Mouse (Mus musculus) gastrocnemius, postnatal 10 days (tissue): Measurements from ENCODE around the gene Txnrd3. TPM values are rescaled to one million over a fixed set of nuclear protein-coding genes. Genes with fewer than 3 reads are reported as not detected.

Experiments used
- DNase-seq: peaks from one replicate; pipeline ENCODE4 v3.0.0; 2021; ENCODE audit warnings: mixed read lengths
- total RNA-seq, 2 experiments: library from RNA; stranded (reverse); gene quantifications; 2 replicates each; pipeline ENCODE4 v1.2.3; 2021

Txnrd3 gene
- total RNA-seq, 2 experiments from 2014 or later: 9.1 TPM

DNA sequence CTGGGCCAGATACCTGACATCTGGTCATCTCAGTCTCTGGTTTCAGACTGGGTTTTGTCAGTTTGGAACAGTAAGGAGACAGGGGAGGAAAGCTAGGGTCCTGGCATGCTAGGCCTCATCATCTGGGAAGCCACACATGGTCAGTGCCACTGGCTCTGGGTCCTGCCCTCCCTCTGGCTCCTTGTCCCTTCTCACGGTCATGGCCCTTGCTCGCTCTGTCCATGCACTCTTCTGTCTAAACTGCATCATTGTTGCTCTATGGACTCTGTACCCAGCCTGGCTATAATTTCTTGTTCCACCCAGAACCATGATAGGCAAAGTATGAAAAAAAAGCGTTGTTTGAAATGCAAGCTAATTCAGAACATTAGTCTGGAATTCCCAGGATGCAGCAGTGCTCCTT lies 11.2 kb downstream of the Txnrd3 start:
- no peak for DNase-seq

- no peak for DNase-seq
Measured at GRCm38 (mm10) chr6:89658342-89658741, 14.6 kb downstream of the Txnrd3 start.

DNA sequence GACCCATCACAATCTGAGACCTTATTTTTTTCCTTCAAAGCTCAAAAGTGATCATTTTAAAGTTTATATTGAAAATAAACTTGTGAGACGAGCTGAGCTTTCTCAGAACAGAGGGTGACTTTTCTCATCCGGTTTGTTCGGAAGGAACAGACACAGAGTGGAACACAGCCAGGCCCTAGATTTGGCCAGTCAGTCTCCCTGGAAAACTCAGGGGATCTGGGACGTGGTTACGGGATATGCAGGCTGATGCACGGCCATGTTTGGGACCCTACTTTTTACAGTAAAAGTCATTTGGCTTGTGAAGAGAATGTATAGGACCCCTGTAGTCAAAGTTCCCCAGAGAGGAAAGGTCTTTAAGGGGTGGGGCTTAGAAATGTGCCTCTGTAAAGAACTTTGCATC lies 15.1 kb downstream of the Txnrd3 start:
- no peak for DNase-seq

- DNase-seq: peak; percentile 26
Measured at GRCm38 (mm10) chr6:89659692-89660423, 16.1 kb downstream of the Txnrd3 start.

DNA sequence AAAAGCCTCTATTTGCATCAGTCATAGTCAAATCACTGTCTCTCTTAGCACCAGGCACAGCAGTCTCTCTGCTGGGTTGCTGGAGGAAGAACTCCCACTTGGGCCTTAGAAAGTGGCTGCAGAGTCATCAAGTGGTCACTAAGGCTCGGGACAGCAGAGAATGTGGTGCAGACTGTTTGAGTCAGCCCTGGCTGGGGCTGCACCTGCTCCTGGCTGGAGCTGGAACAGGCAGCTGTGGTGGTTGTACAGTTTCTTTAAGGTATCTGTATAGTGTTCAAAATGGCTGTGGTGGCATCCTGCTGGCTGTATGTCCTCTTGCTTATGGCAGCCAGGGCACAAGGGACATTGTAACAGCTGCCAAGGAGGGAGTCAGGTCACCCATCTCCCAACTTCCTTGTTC lies 16.7 kb downstream of the Txnrd3 start:
- no peak for DNase-seq

- no peak for DNase-seq
Measured at GRCm38 (mm10) chr6:89662521-89662920, 18.7 kb downstream of the Txnrd3 start.

DNA sequence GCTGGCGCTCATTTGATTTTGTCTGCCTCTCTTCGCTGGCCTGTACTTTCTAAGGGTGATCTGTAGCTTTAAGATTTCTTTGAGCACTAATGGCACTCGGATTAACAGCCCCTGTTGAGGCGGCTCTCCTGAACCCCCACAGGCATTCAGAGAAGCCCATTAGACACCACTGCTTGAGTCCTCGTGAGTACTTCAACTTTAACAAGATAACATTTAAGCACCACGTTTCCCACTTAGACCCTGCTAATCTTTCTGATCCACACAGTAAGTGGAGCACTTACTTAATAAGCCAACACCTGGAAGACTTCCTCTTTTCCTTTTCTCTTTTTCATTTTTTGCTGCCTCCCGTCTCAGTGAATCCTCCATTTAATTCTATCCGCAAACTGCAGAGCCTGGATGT lies 21.4 kb downstream of the Txnrd3 start:
- DNase-seq: no peak

DNA sequence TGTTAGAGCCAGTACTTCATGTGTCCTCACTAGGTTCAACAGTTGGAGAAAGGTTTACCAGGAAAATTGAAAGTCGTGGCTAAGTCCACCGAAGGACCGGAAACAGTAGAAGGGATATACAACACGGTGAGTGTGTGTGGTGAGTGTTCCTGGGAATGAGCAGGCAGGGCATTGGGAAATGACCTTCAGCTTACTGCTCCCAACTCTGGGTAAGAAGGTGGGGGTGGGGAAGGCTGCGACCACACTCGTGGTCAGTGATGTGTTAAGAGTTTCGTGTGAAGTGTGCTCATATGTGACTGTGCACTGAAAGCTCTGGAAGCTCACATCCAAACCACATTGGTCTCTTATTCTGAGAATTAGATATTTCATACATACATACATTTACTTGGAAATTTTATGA lies 21.9 kb downstream of the Txnrd3 start:
- no peak for DNase-seq

GRCm38 (mm10) chr6:89666976-89667375 lies 23.2 kb downstream of the Txnrd3 start:
- no peak for DNase-seq

- no peak for DNase-seq
Measured at GRCm38 (mm10) chr6:89669556-89669955, 25.8 kb downstream of the Txnrd3 start.

GRCm38 (mm10) chr6:89671431-89671830 lies 27.6 kb downstream of the Txnrd3 start:
- no peak for DNase-seq

DNA sequence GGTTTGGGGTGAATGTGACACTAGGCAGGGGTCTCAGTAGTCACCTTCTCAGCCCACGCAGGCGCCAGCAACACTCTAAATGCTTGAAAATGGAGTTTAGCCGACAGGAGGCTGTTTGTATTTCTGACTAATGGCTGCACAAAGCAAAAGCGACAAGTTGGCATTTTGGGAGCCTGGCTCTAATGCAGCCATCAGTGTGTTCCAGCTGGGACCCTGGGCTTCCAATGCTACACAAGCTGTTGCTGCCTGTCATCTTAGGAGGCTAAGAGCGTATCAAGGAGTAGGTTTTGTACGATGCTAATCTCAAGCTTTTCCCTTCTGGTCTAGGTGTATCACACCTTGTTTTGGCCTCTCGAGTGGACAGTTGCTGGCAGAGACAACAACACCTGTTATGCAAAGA lies 28.9 kb downstream of the Txnrd3 start:
- no peak for DNase-seq

GRCm38 (mm10) chr6:89673135-89673780 lies 29.5 kb downstream of the Txnrd3 start:
- DNase-seq: no peak

- no peak for DNase-seq
Measured at GRCm38 (mm10) chr6:89678522-89678921, 34.7 kb downstream of the Txnrd3 start.

- peak; percentile 69 for DNase-seq
Measured at GRCm38 (mm10) chr6:89679291-89679835, 35.6 kb downstream of the Txnrd3 start.

- peak; percentile 81 for DNase-seq
Measured at GRCm38 (mm10) chr6:89680155-89680554, 36.4 kb downstream of the Txnrd3 start.

DNA sequence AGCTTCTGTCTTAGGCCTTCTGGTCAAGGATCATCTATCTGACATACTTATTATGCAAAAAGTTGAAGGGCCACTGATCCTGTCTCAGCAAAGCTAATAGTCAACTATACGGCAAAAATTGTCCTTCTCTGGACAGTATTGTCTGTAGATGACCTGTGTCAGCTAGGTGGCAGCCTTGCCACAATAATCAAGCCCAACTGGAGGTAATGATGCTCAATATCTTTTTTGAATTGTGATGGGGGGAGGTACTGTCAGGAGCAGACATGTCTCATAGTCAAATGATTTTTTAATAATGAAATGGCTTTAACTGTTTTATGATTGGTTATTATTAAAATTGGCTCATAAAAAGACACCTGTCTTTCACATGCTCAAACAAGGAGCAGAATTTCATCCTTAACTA lies 40.4 kb downstream of the Txnrd3 start:
- DNase-seq: no peak

DNA sequence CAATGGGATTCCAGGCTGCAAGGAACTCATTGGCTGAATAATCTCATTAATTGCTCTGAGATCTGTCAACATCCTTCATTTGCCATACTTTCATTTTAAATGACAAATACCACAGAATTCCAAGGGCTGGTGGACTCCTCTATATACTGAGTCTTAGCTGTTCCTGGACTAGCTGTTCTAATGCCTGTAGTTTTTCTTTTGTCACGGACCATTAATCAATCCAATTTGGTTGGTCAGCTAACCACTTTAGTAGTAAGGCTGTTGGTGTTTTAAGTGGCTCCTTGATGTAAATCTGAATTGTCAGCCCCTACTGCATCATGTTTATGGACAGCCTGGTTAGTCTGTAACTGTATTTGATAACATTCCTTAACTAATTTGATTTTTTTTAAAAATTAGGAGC lies 43.3 kb downstream of the Txnrd3 start:
- DNase-seq: no peak

GRCm38 (mm10) chr6:89706624-89707023 lies 62.8 kb downstream of the Txnrd3 start:
- DNase-seq: no peak

DNA sequence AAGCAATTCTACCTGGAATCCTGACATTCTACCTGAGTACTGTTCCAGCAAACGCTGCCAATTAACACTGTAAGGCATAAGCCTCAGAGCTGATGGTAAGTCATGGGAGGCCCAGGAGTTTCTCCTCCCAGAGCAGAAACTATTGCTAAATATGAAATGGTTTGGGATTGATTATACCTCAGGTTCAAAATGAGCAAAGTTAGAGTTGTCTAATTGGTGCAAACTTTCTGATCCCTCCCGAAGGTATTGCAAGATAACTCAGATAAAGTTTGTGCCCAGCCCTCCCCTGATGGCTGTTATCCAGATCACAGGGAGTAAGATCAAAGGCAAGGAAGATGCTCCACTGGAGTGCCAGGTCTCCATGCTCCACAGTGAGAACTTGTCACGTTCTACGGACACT lies 63.5 kb downstream of the Txnrd3 start, which contains the start of gene Vmn1r40:
Gene Vmn1r40, plus strand, starts transcription at position 301 of the 400 bp plus-strand sequence.
- DNase-seq: no peak

DNA sequence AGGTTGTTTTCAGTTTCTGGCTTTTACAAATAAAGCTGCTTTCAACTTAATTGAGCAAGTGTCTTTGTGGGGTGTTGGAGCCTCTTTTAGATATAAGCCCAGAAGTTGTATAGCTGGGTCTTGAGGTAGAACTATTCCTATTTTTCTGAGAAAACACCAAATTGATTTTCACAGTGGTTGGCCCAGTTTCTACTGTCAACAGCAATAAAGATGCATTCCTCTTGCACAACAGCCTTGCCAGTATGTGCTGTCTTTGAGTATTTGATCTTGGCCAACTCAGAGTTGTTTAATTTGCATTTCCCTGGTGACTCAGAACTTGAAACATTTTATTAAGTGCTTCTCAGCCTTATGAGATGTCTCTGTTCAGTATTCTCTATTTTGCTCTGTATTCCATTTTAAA lies 74.3 kb downstream of the Txnrd3 start:
- no peak for DNase-seq
